Mouse (Mus musculus): ENCODE results near the gene Ubxn10. TPM values are rescaled to one million over a fixed set of nuclear protein-coding genes. Genes with fewer than 3 reads are reported as not detected.

Gene Ubxn10
- polyA plus RNA-seq, 1 experiment from 2014 or later, result 1.6 TPM

- no peaks in the 10 kb centered on the region for H3K36me3 ChIP-seq (ENCODE audit: control insufficient read depth, insufficient read depth, low read length)
- no peak overlapping the region for H3K4me2 ChIP-seq (ENCODE audit: low read depth, low read length, severe bottlenecking)
- no peaks in the 10 kb centered on the region for H3K9me3 ChIP-seq (ENCODE audit: control insufficient read depth, low read length)
- H3K27ac ChIP-seq (ENCODE audit: low read depth, low read length), result no peak overlapping the region
- 69% methylated on average over 17 of the region's 17 CpGs for WGBS
- no peak overlapping the region for H3K9ac ChIP-seq (ENCODE audit: low read length)
- DNase-seq (ENCODE audit: low spot score) (no peak), ATAC-seq (replicated peaks; ENCODE audit: low FRiP score) (no peak)
- no peaks in the 10 kb centered on the region for H3K4me1 ChIP-seq (replicated peaks; ENCODE audit: control insufficient read depth, insufficient read depth, low read length)
- no peak overlapping the region for H3K4me3 ChIP-seq (ENCODE audit: low read depth, low read length)
- no peaks in the 10 kb centered on the region for H3K27me3 ChIP-seq (ENCODE audit: control insufficient read depth, insufficient read depth, low read length)
Measured at GRCm38 (mm10) chr4:138711051-138711820, 25.7 kb downstream of the Ubxn10 start.

- H3K4me2 ChIP-seq (ENCODE audit: low read depth, low read length, severe bottlenecking), result no peak overlapping the region
- H3K36me3 ChIP-seq (ENCODE audit: control insufficient read depth, insufficient read depth, low read length), result no peaks in the 10 kb centered on the region
- H3K4me3 ChIP-seq (ENCODE audit: low read depth, low read length), result no peak overlapping the region
- H3K27me3 ChIP-seq (ENCODE audit: control insufficient read depth, insufficient read depth, low read length), result no peaks in the 10 kb centered on the region
- H3K9ac ChIP-seq (ENCODE audit: low read length), result no peak overlapping the region
- H3K4me1 ChIP-seq (replicated peaks; ENCODE audit: control insufficient read depth, insufficient read depth, low read length), result no peaks in the 10 kb centered on the region
- DNase-seq (ENCODE audit: low spot score), result no peak
- WGBS, result 91% methylated on average over 11 of the region's 11 CpGs
- ATAC-seq (replicated peaks; ENCODE audit: low FRiP score), result no peak
- no peaks in the 10 kb centered on the region for H3K9me3 ChIP-seq (ENCODE audit: control insufficient read depth, low read length)
- H3K27ac ChIP-seq (ENCODE audit: low read depth, low read length), result no peak overlapping the region
Measured at GRCm38 (mm10) chr4:138710633-138711032, 26.3 kb downstream of the Ubxn10 start.

DNA sequence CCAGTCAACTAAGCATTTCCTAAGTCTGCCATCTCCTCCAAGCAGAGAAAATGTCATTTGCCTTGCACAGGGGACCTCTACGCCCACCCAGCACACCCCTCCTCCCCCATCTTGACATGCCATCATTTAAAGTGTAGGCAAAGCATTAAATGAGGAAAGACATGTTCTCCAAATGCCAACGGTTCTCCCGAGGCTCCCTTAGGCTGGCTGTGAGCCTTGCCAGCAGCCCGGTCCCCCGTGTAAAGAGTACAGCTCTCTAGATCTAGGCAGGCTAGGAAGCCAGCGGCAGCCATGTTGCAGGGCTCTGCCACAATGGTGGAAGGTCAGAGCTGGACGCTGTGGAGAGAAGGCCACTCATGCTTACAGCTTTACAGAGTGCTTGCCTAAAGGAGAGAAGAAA is 27.0 kb downstream of the Ubxn10 start:
- Histone ChIP-seq H3K4me1 (replicated peaks; ENCODE audit: control insufficient read depth, insufficient read depth, low read length) (no peaks in the 10 kb centered on the region), H3K9ac (ENCODE audit: low read length) (no peak overlapping the region), H3K4me3 (ENCODE audit: low read depth, low read length) (no peak overlapping the region), H3K9me3 (ENCODE audit: control insufficient read depth, low read length) (no peaks in the 10 kb centered on the region), H3K27me3 (ENCODE audit: control insufficient read depth, insufficient read depth, low read length) (no peaks in the 10 kb centered on the region), H3K27ac (ENCODE audit: low read depth, low read length) (no peak overlapping the region), H3K36me3 (ENCODE audit: control insufficient read depth, insufficient read depth, low read length) (no peaks in the 10 kb centered on the region), H3K4me2 (ENCODE audit: low read depth, low read length, severe bottlenecking) (no peak overlapping the region)
- ATAC-seq (replicated peaks; ENCODE audit: low FRiP score) (no peak), DNase-seq (ENCODE audit: low spot score) (no peak)
- 84% methylated on average over 7 of the region's 7 CpGs for WGBS

GRCm38 (mm10) chr4:138709246-138709645 is 27.7 kb downstream of the Ubxn10 start:
- Histone ChIP-seq H3K27me3 (ENCODE audit: control insufficient read depth, insufficient read depth, low read length) (no peaks in the 10 kb centered on the region), H3K4me3 (ENCODE audit: low read depth, low read length) (no peak overlapping the region), H3K27ac (ENCODE audit: low read depth, low read length) (no peak overlapping the region), H3K9ac (ENCODE audit: low read length) (no peak overlapping the region), H3K9me3 (ENCODE audit: control insufficient read depth, low read length) (no peaks in the 10 kb centered on the region), H3K4me2 (ENCODE audit: low read depth, low read length, severe bottlenecking) (no peak overlapping the region), H3K36me3 (ENCODE audit: control insufficient read depth, insufficient read depth, low read length) (no peaks in the 10 kb centered on the region), H3K4me1 (replicated peaks; ENCODE audit: control insufficient read depth, insufficient read depth, low read length) (no peaks in the 10 kb centered on the region)
- WGBS, result 87% methylated on average over 11 of the region's 11 CpGs
- ATAC-seq (replicated peaks; ENCODE audit: low FRiP score) (no peak), DNase-seq (ENCODE audit: low spot score) (no peak)

- no peaks in the 10 kb centered on the region for H3K27me3 ChIP-seq (ENCODE audit: control insufficient read depth, insufficient read depth, low read length)
- H3K4me1 ChIP-seq (replicated peaks; ENCODE audit: control insufficient read depth, insufficient read depth, low read length), result 0 out of 2 replicates have a peak, but pooled peaks cover 2% of the 10 kb centered on the region
- no peaks in the 10 kb centered on the region for H3K36me3 ChIP-seq (ENCODE audit: control insufficient read depth, insufficient read depth, low read length)
- no peaks in the 10 kb centered on the region for H3K9me3 ChIP-seq (ENCODE audit: control insufficient read depth, low read length)
- H3K27ac ChIP-seq (ENCODE audit: low read depth, low read length), result no peak overlapping the region
- DNase-seq (ENCODE audit: low spot score), result peak; percentile 74
- no peak for ATAC-seq (replicated peaks; ENCODE audit: low FRiP score)
- 10% methylated on average over 7 of the region's 7 CpGs for WGBS
- no peak overlapping the region for H3K9ac ChIP-seq (ENCODE audit: low read length)
- no peak overlapping the region for H3K4me3 ChIP-seq (ENCODE audit: low read depth, low read length)
- H3K4me2 ChIP-seq (ENCODE audit: low read depth, low read length, severe bottlenecking), result no peak overlapping the region
Measured at GRCm38 (mm10) chr4:138708636-138709035, 28.3 kb downstream of the Ubxn10 start.

DNA sequence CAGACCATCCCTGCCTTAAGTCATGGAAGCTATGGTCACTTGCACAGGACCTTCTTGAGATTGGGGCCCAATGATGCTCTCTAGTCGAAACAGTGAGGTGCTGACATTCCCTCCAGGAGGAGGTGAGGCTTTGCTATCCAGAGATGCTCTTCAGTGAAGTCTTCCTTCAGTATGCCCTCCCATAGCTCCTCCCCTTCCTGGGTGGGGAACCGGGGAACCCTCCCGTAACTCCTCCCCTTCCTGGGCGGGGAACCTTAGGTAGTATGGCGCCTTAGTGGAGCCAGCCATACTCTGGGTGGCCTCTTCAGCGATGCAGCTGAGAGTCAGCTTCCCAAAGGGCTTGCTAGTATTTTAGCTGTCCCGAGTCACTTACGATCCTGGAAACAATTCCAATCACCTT is 30.3 kb downstream of the Ubxn10 start:
- Histone ChIP-seq H3K36me3 (ENCODE audit: control insufficient read depth, insufficient read depth, low read length) (no peaks in the 10 kb centered on the region), H3K4me1 (replicated peaks; ENCODE audit: control insufficient read depth, insufficient read depth, low read length) (0 out of 2 replicates have a peak, but pooled peaks cover 3% of the 10 kb centered on the region), H3K4me2 (ENCODE audit: low read depth, low read length, severe bottlenecking) (no peak overlapping the region), H3K9ac (ENCODE audit: low read length) (no peak overlapping the region), H3K4me3 (ENCODE audit: low read depth, low read length) (no peak overlapping the region), H3K27ac (ENCODE audit: low read depth, low read length) (no peak overlapping the region), H3K27me3 (ENCODE audit: control insufficient read depth, insufficient read depth, low read length) (no peaks in the 10 kb centered on the region), H3K9me3 (ENCODE audit: control insufficient read depth, low read length) (no peaks in the 10 kb centered on the region)
- ATAC-seq (replicated peaks; ENCODE audit: low FRiP score), result no peak
- 92% methylated on average over 8 of the region's 8 CpGs for WGBS
- DNase-seq (ENCODE audit: low spot score), result no peak

DNA sequence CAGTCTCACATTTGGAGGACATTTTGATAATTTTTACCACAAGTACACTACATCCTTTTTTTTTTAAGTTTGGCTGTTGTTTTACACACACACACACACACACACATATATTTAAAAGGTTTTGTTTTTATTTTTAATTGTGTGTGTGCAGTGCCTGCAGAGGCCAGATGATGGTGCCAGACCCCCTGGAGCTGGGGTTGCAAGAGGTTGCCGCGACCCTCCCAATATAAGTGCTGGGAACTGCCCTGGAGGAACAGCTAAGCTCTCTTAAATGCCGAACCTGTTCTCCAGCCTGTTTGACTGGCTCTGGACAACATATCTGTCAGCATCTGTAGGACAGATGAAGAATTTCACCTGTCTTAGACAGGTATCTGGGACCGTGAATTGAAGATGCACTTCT is 32.8 kb downstream of the Ubxn10 start:
- Histone ChIP-seq H3K36me3 (ENCODE audit: control insufficient read depth, insufficient read depth, low read length) (no peaks in the 10 kb centered on the region), H3K27ac (ENCODE audit: low read depth, low read length) (no peak overlapping the region), H3K4me1 (replicated peaks; ENCODE audit: control insufficient read depth, insufficient read depth, low read length) (0 out of 2 replicates have a peak, but pooled peaks cover 3% of the 10 kb centered on the region), H3K9me3 (ENCODE audit: control insufficient read depth, low read length) (no peaks in the 10 kb centered on the region), H3K4me3 (ENCODE audit: low read depth, low read length) (no peak overlapping the region), H3K4me2 (ENCODE audit: low read depth, low read length, severe bottlenecking) (no peak overlapping the region), H3K9ac (ENCODE audit: low read length) (no peak overlapping the region), H3K27me3 (ENCODE audit: control insufficient read depth, insufficient read depth, low read length) (no peaks in the 10 kb centered on the region)
- 87% methylated on average over 4 of the region's 4 CpGs for WGBS
- DNase-seq (ENCODE audit: low spot score) (no peak), ATAC-seq (replicated peaks; ENCODE audit: low FRiP score) (no peak)

DNA sequence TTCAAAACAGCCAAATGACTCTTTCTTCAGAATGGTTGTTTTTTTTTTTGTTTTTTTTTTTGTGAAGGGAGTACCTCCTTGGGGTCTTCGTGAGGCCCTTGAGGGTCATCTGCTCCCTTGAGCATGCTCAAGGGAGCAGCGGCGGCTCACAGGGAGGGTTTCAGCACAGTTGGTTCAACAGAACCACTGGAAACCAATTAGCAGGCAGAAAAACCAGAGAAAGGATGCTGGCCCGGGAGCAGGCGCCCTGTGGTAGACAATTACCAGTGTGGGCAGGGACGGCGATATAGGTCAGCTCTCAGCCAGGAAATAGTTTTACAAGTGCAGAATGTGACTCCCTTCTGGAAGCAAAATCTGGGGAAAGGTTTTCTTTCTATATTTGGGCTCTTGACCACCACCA is 33.4 kb downstream of the Ubxn10 start:
- H3K36me3 ChIP-seq (ENCODE audit: control insufficient read depth, insufficient read depth, low read length), result no peaks in the 10 kb centered on the region
- DNase-seq (ENCODE audit: low spot score) (no peak), ATAC-seq (replicated peaks; ENCODE audit: low FRiP score) (no peak)
- no peak overlapping the region for H3K4me3 ChIP-seq (ENCODE audit: low read depth, low read length)
- H3K9me3 ChIP-seq (ENCODE audit: control insufficient read depth, low read length), result no peaks in the 10 kb centered on the region
- no peak overlapping the region for H3K9ac ChIP-seq (ENCODE audit: low read length)
- H3K4me1 ChIP-seq (replicated peaks; ENCODE audit: control insufficient read depth, insufficient read depth, low read length), result 0 out of 2 replicates have a peak, but pooled peaks cover 3% of the 10 kb centered on the region
- no peak overlapping the region for H3K27ac ChIP-seq (ENCODE audit: low read depth, low read length)
- no peaks in the 10 kb centered on the region for H3K27me3 ChIP-seq (ENCODE audit: control insufficient read depth, insufficient read depth, low read length)
- no peak overlapping the region for H3K4me2 ChIP-seq (ENCODE audit: low read depth, low read length, severe bottlenecking)
- 47% methylated on average over 7 of the region's 7 CpGs for WGBS

- Histone ChIP-seq H3K4me2 (ENCODE audit: low read depth, low read length, severe bottlenecking) (no peak overlapping the region), H3K9me3 (ENCODE audit: control insufficient read depth, low read length) (no peaks in the 10 kb centered on the region), H3K27me3 (ENCODE audit: control insufficient read depth, insufficient read depth, low read length) (no peaks in the 10 kb centered on the region), H3K9ac (ENCODE audit: low read length) (no peak overlapping the region), H3K4me1 (replicated peaks; ENCODE audit: control insufficient read depth, insufficient read depth, low read length) (0 out of 2 replicates have a peak, but pooled peaks cover 3% of the 10 kb centered on the region), H3K36me3 (ENCODE audit: control insufficient read depth, insufficient read depth, low read length) (no peaks in the 10 kb centered on the region), H3K4me3 (ENCODE audit: low read depth, low read length) (no peak overlapping the region), H3K27ac (ENCODE audit: low read depth, low read length) (no peak overlapping the region)
- 87% methylated on average over 8 of the region's 8 CpGs for WGBS
- ATAC-seq (replicated peaks; ENCODE audit: low FRiP score) (no peak), DNase-seq (ENCODE audit: low spot score) (no peak)
Measured at GRCm38 (mm10) chr4:138702528-138702927, 34.4 kb downstream of the Ubxn10 start.

Data from forebrain, embryonic 11.5 days (tissue).